Mouse (Mus musculus) embryonic facial prominence, embryonic 11.5 days (tissue): Measurements from ENCODE around the gene Lrrc36. TPM values are rescaled to one million over a fixed set of nuclear protein-coding genes. Genes with fewer than 3 reads are reported as not detected.

Experiments used
- ATAC-seq: fragments of 200-750 bp; cut with Nextera tagmentation; replicated peaks from 2 replicates; pipeline ENCODE4 v1.8.0; 2017; ENCODE audit warnings: low read depth; ENCODE audit not compliant: insufficient number of reproducible peaks, low FRiP score, low TSS enrichment
- DNase-seq: peaks from one replicate; pipeline ENCODE4 v3.0.0-alpha.2; 2015; ENCODE audit warnings: low spot score
- H3K27ac ChIP-seq: fragments of 300-500 bp; sonication (generic); replicated peaks from 2 replicates; pipeline ENCODE4 v1.5.1; 2014; ENCODE audit warnings: mild to moderate bottlenecking, low read depth, low read length, control low read depth
- H3K27me3 ChIP-seq: fragments of 300-500 bp; sonication (generic); 2 replicates; pipeline ENCODE4 v1.6.1; 2014; ENCODE audit warnings: mild to moderate bottlenecking, low read length, moderate library complexity, mixed read lengths; ENCODE audit not compliant: control insufficient read depth, insufficient read depth
- H3K36me3 ChIP-seq: fragments of 300-500 bp; sonication (generic); replicated peaks from 2 replicates; pipeline ENCODE4 v1.6.1; 2014; ENCODE audit warnings: low read depth, mild to moderate bottlenecking, low read length, moderate library complexity, mixed read lengths; ENCODE audit not compliant: control insufficient read depth, insufficient read depth
- H3K4me1 ChIP-seq: fragments of 300-500 bp; sonication (generic); 2 replicates; pipeline ENCODE4 v1.6.1; 2014; ENCODE audit warnings: low read length, mixed read lengths; ENCODE audit not compliant: control insufficient read depth, insufficient read depth
- H3K4me2 ChIP-seq: fragments of 300-500 bp; sonication (generic); 2 replicates; pipeline ENCODE4 v1.6.1; 2014; ENCODE audit warnings: low read depth, mild to moderate bottlenecking, control low read depth, low read length, moderate library complexity
- H3K4me3 ChIP-seq: fragments of 300-500 bp; sonication (generic); 2 replicates; pipeline ENCODE4 v1.5.1; 2014; ENCODE audit warnings: low read depth, low read length, control low read depth
- H3K9ac ChIP-seq: fragments of 300-500 bp; sonication (generic); replicated peaks from 2 replicates; pipeline ENCODE4 v1.6.1; 2014; ENCODE audit warnings: mild to moderate bottlenecking, control low read depth, low read length
- H3K9me3 ChIP-seq: fragments of 300-500 bp; sonication (generic); replicated peaks from 2 replicates; pipeline ENCODE4 v1.6.1; 2016; ENCODE audit warnings: mild to moderate bottlenecking, low read length, inconsistent platforms, mixed read lengths; ENCODE audit not compliant: control insufficient read depth
- whole genome bisulfite sequencing: fragments of 180-500 bp; shearing (Covaris S2); extraction: QIAGEN DNeasy Blood & Tissue Kit; methylation state at CpG from one replicate; pipeline ENCODE4 v1.1.7; 2014; 5-methylcytosine and 5-hydroxymethylcytosine counted together
- polyA plus RNA-seq: library from polyadenylated mRNA; unstranded; fragments of >200 nt; fragmentation: Nextera tagmentation; extraction: Ambion mirVana; gene quantifications from 2 replicates; pipeline ENCODE4 v1.2.1, GENCODE M21; 2014

Lrrc36 gene
- polyA plus RNA-seq, 1 experiment from 2014 or later = 0.39 TPM

- DNase-seq (no peak), ATAC-seq (no peak)
- H3K4me2 ChIP-seq = no peak overlapping the region
- WGBS = 76% methylated on average over 3 of the region's 3 CpGs
- no peaks in the 10 kb centered on the region for H3K27me3 ChIP-seq
- no peak overlapping the region for H3K9ac ChIP-seq
- H3K4me1 ChIP-seq = no peaks in the 10 kb centered on the region
- no peaks in the 10 kb centered on the region for H3K36me3 ChIP-seq
- H3K4me3 ChIP-seq = no peak overlapping the region
- no peak overlapping the region for H3K27ac ChIP-seq
- H3K9me3 ChIP-seq = no peaks in the 10 kb centered on the region
These were observed 81.2 kb downstream of the Lrrc36 start for GRCm38 (mm10) chr8:105494566-105494965.

GRCm38 (mm10) chr8:105495350-105496302 lies 82.3 kb downstream of the Lrrc36 start:
- DNase-seq (no peak), ATAC-seq (no peak)
- Histone ChIP-seq H3K4me2 (peak overlapping the region; percentile 93), H3K4me1 (no peaks in the 10 kb centered on the region), H3K9ac (no peak overlapping the region; the same call in 1 of the 2 replicates), H3K36me3 (no peaks in the 10 kb centered on the region), H3K9me3 (no peaks in the 10 kb centered on the region), H3K4me3 (peak overlapping the region; percentile 85; the same call in 1 of the 2 replicates), H3K27ac (no peak overlapping the region), H3K27me3 (no peaks in the 10 kb centered on the region)
- WGBS = 42% methylated on average over 17 of the region's 17 CpGs

GRCm38 (mm10) chr8:105496439-105497180 lies 83.2 kb downstream of the Lrrc36 start, which contains the start of gene Zdhhc1:
Zdhhc1 (minus strand) TSS chr8:105496902.
- H3K4me2 ChIP-seq = peak within 1 kb of the TSS; percentile 93
- H3K4me3 ChIP-seq = peak within 1 kb of the TSS; percentile 85
- peak within 1 kb of the TSS; percentile 92 for H3K9ac ChIP-seq
- WGBS = under 1% methylated on average over 68 of the region's 68 CpGs
- no peaks in the 10 kb centered on the region for H3K36me3 ChIP-seq
- H3K9me3 ChIP-seq = no peaks in the 10 kb centered on the region
- ATAC-seq = peak; percentile 75
- no peak within 1 kb of the TSS for H3K27ac ChIP-seq
- no peaks in the 10 kb centered on the region for H3K27me3 ChIP-seq
- H3K4me1 ChIP-seq = no peaks in the 10 kb centered on the region
- peak; percentile 91 for DNase-seq

GRCm38 (mm10) chr8:105499787-105500186 lies 86.4 kb downstream of the Lrrc36 start:
- Histone ChIP-seq H3K27ac (no peak overlapping the region), H3K36me3 (no peaks in the 10 kb centered on the region), H3K9me3 (no peaks in the 10 kb centered on the region), H3K4me3 (no peak overlapping the region), H3K4me2 (no peak overlapping the region), H3K4me1 (no peaks in the 10 kb centered on the region), H3K27me3 (no peaks in the 10 kb centered on the region), H3K9ac (no peak overlapping the region)
- ATAC-seq = no peak
- 76% methylated on average over 12 of the region's 12 CpGs for WGBS
- no peak for DNase-seq

GRCm38 (mm10) chr8:105504617-105505016 lies 91.2 kb downstream of the Lrrc36 start:
- WGBS = 87% methylated on average over 3 of the region's 3 CpGs
- no peak overlapping the region for H3K9ac ChIP-seq
- no peak for ATAC-seq

GRCm38 (mm10) chr8:105506977-105507376 lies 93.6 kb downstream of the Lrrc36 start:
- H3K27me3 ChIP-seq = no peaks in the 10 kb centered on the region
- no peak overlapping the region for H3K4me3 ChIP-seq
- H3K9me3 ChIP-seq = no peaks in the 10 kb centered on the region
- DNase-seq (no peak), ATAC-seq (no peak)
- no peak overlapping the region for H3K4me2 ChIP-seq
- H3K4me1 ChIP-seq = peaks cover 2% of the 10 kb centered on the region; the same call in 1 of the 2 replicates
- WGBS = 78% methylated on average over 6 of the region's 6 CpGs
- H3K27ac ChIP-seq = no peak overlapping the region
- H3K36me3 ChIP-seq = no peaks in the 10 kb centered on the region
- H3K9ac ChIP-seq = no peak overlapping the region

More at GRCm38 (mm10) chr8:105504617-105505016, 91.2 kb downstream of the Lrrc36 start:
- H3K27ac ChIP-seq = no peak overlapping the region
- H3K36me3 ChIP-seq = no peaks in the 10 kb centered on the region
- peaks cover 2% of the 10 kb centered on the region; the same call in 1 of the 2 replicates for H3K4me1 ChIP-seq
- no peak overlapping the region for H3K4me2 ChIP-seq
- DNase-seq = no peak
- no peaks in the 10 kb centered on the region for H3K9me3 ChIP-seq
- no peaks in the 10 kb centered on the region for H3K27me3 ChIP-seq
- no peak overlapping the region for H3K4me3 ChIP-seq

GRCm38 (mm10) chr8:105508758-105509157 lies 95.4 kb downstream of the Lrrc36 start:
- H3K4me1 ChIP-seq = peaks cover 2% of the 10 kb centered on the region; the same call in 1 of the 2 replicates
- H3K9me3 ChIP-seq = no peaks in the 10 kb centered on the region
- ATAC-seq (peak; percentile 70; the same call in 1 of the 2 replicates), DNase-seq (peak; percentile 61)
- no peaks in the 10 kb centered on the region for H3K36me3 ChIP-seq
- no peak overlapping the region for H3K4me2 ChIP-seq
- no peak overlapping the region for H3K4me3 ChIP-seq
- H3K27me3 ChIP-seq = no peaks in the 10 kb centered on the region
- no peak overlapping the region for H3K9ac ChIP-seq
- WGBS = 43% methylated on average over 1 of the region's 2 CpGs
- H3K27ac ChIP-seq = peak overlapping the region; percentile 41
